Mouse (Mus musculus) heart, embryonic 10.5 days (tissue): ENCODE data around the gene Fabp3. TPM values are rescaled to one million over a fixed set of nuclear protein-coding genes. Genes with fewer than 3 reads are reported as not detected.

Source experiments
- DNase-seq: peaks from one replicate; pipeline ENCODE4 v3.0.0-alpha.2; 2017; ENCODE audit warnings: low spot score
- H3K27ac ChIP-seq: fragments of 300-500 bp; sonication (generic); 2 replicates; pipeline ENCODE4 v1.5.1; 2016; ENCODE audit warnings: mild to moderate bottlenecking
- H3K27me3 ChIP-seq: fragments of 300-500 bp; sonication (generic); 2 replicates; pipeline ENCODE4 v1.6.1; 2016; ENCODE audit warnings: mild to moderate bottlenecking; ENCODE audit not compliant: poor library complexity, insufficient read depth, severe bottlenecking
- H3K36me3 ChIP-seq: fragments of 300-500 bp; sonication (generic); 2 replicates; pipeline ENCODE4 v1.6.1; 2016; ENCODE audit warnings: mild to moderate bottlenecking, moderate library complexity
- H3K4me1 ChIP-seq: fragments of 300-500 bp; sonication (generic); 2 replicates; pipeline ENCODE4 v1.6.1; 2016; ENCODE audit warnings: mild to moderate bottlenecking
- H3K4me3 ChIP-seq: fragments of 300-500 bp; sonication (generic); 2 replicates; pipeline ENCODE4 v1.5.1; 2016; ENCODE audit warnings: mild to moderate bottlenecking, moderate library complexity
- H3K9me3 ChIP-seq: fragments of 300-500 bp; sonication (generic); 2 replicates; pipeline ENCODE4 v1.6.1; 2016; ENCODE audit warnings: mild to moderate bottlenecking, moderate library complexity
- WGBS: fragments of 180-500 bp; shearing (Covaris S2); methylation state at CpG from one replicate; pipeline ENCODE4 v1.1.7; 2016; 5-methylcytosine and 5-hydroxymethylcytosine counted together
- polyA plus RNA-seq: library from polyadenylated mRNA; unstranded; fragments of >200 nt; fragmentation: Nextera tagmentation; extraction: Ambion mirVana; gene quantifications from 2 replicates; pipeline ENCODE4 v1.2.1, GENCODE M21; 2016

Fabp3 gene
- 245 and 506 TPM in 2 replicates for polyA plus RNA-seq

DNA sequence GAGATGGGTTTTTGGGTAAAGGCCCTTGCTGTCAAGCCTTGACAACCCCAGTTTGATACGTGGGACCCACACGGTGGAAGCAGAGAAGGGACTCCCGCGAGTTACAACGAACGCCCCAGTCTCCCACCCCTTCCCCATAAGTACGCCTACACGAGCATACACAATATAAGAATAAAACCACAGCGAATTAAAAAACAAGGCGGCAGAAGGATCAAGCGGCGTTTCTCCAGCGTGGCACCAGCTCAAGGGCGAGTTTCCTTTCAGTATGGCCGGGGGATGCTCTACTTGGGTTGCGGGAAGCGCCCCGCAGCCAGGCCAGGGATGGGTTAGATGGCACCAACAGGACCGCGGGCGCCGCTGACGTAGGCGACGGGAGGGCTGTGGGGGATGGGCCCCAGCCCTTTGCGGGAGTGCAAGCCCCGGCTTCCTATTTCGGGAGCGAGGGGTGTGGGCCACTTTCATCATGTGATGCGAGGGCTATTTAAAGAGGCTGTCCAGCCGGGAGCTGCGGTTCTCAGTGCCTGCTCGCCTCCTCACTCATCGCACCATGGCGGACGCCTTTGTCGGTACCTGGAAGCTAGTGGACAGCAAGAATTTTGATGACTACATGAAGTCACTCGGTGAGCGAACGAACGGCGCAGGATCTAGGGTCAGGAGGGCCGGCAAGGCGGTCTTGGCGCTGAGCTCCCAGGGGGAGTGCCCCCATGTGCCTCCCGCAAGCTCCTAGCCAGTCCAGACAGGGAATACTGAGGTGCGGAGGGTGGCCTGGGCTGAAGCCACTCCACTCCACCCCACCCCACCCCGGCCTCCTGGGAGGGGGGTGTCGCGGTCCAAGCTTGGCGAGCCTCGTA, at the start of gene Fabp3, which contains the start of gene Gm10570:
Gene Fabp3, plus strand, starts transcription at position 365 of the 851 bp plus-strand sequence.
Gene Gm10570, minus strand, starts transcription at position 444 of the 851 bp plus-strand sequence.
- Histone ChIP-seq H3K4me3 (peak within 1 kb of the TSS; percentile 73), H3K4me1 (peaks cover 58% of the 10 kb centered on the region), H3K27me3 (peaks cover 63% of the 10 kb centered on the region), H3K27ac (peak within 1 kb of the TSS; percentile 91), H3K36me3 (peaks cover 12% of the 10 kb centered on the region), H3K9me3 (no peaks in the 10 kb centered on the region)
- under 1% methylated on average over 52 of the region's 52 CpGs for WGBS
- peak; percentile 94 for DNase-seq

DNA sequence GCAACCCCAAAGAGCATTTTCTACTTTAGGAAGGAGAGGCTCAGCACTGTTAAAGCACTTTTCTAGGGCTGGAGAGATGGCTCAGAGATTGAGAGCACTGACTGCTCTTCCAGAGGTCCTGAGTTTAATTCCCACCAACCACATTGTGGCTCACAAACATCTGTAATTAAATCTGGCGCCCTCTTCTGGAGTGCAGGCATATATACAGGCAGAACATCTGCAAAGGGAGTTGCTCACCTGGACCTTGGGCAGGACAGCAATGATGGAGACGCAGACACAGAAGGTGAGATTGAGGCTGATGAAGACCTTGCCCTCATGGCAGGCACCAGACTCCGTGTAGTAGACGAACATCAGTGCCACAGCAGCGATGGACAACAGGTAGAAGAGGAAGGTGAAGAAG, 48.0 kb upstream of the Fabp3 start:
- no peaks in the 10 kb centered on the region for H3K9me3 ChIP-seq
- no peak for DNase-seq
- peaks cover 11% of the 10 kb centered on the region; the same call in 1 of the 2 replicates for H3K4me1 ChIP-seq
- H3K4me3 ChIP-seq: no peak overlapping the region
- H3K36me3 ChIP-seq: no peaks in the 10 kb centered on the region
- 27% methylated on average over 5 of the region's 5 CpGs for WGBS
- H3K27me3 ChIP-seq: peaks cover 46% of the 10 kb centered on the region
- H3K27ac ChIP-seq: no peak overlapping the region

DNA sequence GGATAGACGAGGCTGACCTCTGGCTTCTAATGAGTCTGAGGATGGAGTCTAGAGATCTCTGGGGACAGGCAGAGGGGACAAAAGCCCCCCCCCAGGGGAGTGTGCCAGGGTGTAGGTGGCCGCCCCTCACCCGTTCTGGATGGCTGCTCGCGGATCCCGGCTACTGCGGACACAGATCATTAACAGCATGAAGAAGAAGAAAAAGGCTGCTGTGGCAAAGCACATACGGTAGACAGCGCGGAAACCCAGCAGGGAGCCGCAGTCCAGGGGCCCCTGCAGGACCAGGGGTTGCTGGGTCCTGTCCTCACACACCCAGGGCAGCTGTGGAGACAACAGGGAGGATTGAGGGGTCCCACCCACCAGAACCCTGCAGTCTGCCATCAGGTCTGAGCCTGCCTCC, 44.3 kb upstream of the Fabp3 start:
- Histone ChIP-seq H3K4me1 (peaks cover 22% of the 10 kb centered on the region), H3K27ac (no peak overlapping the region), H3K4me3 (no peak overlapping the region), H3K9me3 (no peaks in the 10 kb centered on the region), H3K27me3 (peaks cover 42% of the 10 kb centered on the region), H3K36me3 (no peaks in the 10 kb centered on the region)
- WGBS: 28% methylated on average over 11 of the region's 11 CpGs
- DNase-seq: no peak

DNA sequence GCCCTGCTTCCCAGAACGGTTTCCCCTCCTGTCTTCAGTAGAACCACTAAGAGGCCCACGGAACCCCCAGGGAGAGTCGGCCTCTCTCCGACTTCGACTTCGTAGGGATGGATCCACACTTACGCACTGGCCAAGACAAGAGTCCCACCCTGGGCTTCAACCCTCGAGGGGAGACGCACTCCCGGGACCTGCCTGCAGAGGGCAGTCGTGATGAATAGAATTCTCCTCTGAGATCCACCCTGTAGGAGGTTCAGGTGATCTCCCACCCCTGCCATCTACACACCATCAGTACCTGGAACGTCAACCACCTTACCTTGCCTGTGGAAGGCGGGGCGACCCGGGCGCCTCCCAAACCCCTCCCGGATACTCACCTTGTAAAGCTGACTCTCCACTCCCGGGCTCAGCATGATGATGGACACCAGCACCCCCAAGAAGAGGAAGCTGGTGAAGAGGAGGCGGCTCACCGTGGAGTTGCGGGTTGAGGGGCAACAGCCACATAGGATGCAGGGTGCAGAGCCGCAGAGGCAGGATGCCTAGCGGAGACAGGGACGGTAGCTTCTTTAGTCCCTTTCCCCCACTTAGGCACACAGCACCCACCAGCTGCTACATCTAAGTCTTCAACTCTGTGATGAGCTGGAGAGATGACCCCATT, 43.6 kb upstream of the Fabp3 start:
- no peaks in the 10 kb centered on the region for H3K36me3 ChIP-seq
- H3K9me3 ChIP-seq: no peaks in the 10 kb centered on the region
- peaks cover 45% of the 10 kb centered on the region for H3K27me3 ChIP-seq
- 19% methylated on average over 24 of the region's 24 CpGs for WGBS
- H3K4me1 ChIP-seq: peaks cover 22% of the 10 kb centered on the region
- H3K27ac ChIP-seq: no peak overlapping the region
- DNase-seq: no peak
- no peak overlapping the region for H3K4me3 ChIP-seq

DNA sequence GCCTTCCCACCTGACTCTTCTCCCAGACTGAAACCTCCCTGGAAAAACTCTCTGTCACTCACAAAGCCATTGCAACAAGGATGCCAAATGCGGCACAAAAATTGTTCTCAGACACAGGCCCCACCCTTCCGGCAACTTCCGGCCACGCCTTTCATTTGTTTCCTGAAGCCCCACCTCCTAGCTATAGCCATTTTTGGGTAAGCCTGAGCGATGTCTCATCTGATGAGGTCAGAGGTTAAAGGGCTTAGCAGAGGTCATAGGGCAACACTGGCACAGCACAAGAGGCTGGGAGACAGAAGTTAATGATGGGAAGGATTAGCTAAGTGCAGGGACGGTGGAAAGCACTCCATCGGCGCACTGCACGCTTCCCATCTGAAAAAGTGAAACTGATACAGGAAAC, 41.8 kb upstream of the Fabp3 start:
- no peak overlapping the region for H3K4me3 ChIP-seq
- H3K27ac ChIP-seq: no peak overlapping the region
- no peak for DNase-seq
- 64% methylated on average over 9 of the region's 9 CpGs for WGBS
- H3K9me3 ChIP-seq: no peaks in the 10 kb centered on the region
- H3K27me3 ChIP-seq: peaks cover 62% of the 10 kb centered on the region
- peaks cover 22% of the 10 kb centered on the region for H3K4me1 ChIP-seq
- H3K36me3 ChIP-seq: no peaks in the 10 kb centered on the region

DNA sequence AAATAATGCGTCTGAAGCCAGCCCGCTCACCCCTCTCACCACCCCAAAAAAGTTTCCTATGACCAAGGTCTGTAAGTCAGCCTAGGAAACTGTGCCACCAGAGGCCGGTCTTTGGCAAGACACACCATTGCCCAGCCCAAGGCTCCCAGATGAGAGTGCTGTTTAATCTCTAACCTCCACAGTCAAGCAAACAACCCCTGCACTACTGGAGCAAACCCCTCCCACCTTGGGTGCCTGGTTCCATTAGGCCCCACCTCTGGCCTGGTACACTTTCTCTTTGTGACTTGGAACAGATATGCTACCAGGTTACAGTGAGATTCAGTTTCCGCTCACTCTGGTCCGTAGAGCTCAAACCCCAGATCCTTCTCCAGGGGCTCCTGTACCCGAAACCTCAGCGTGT, 41.3 kb upstream of the Fabp3 start:
- Histone ChIP-seq H3K36me3 (no peaks in the 10 kb centered on the region), H3K27me3 (peaks cover 67% of the 10 kb centered on the region), H3K4me1 (peaks cover 22% of the 10 kb centered on the region), H3K9me3 (no peaks in the 10 kb centered on the region), H3K4me3 (no peak overlapping the region), H3K27ac (no peak overlapping the region; the same call in 1 of the 2 replicates)
- no peak for DNase-seq
- WGBS: 80% methylated on average over 7 of the region's 7 CpGs

DNA sequence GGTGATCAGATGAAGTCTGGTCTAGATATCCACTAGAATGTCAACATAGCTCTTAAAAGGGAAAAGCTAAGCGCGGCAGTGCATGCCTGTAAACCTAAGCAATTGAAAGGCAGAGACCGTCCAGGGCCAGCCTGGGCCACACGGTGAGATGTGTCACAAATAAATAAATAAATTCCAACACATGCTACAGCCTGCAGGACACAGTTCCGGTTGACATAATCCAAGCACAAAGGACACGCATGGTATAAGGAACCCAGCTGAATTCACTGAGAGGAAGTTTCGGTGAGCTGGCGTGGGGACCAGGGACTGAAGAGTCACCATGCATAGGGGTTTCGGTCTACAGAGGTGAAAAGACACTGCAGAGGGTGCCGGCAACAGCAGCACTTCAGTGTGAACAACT, 39.7 kb upstream of the Fabp3 start:
- H3K4me1 ChIP-seq: peaks cover 25% of the 10 kb centered on the region
- H3K27ac ChIP-seq: no peak overlapping the region
- no peaks in the 10 kb centered on the region for H3K9me3 ChIP-seq
- H3K36me3 ChIP-seq: no peaks in the 10 kb centered on the region
- WGBS: 85% methylated on average over 10 of the region's 10 CpGs
- DNase-seq: no peak
- peaks cover 67% of the 10 kb centered on the region for H3K27me3 ChIP-seq
- no peak overlapping the region for H3K4me3 ChIP-seq

DNA sequence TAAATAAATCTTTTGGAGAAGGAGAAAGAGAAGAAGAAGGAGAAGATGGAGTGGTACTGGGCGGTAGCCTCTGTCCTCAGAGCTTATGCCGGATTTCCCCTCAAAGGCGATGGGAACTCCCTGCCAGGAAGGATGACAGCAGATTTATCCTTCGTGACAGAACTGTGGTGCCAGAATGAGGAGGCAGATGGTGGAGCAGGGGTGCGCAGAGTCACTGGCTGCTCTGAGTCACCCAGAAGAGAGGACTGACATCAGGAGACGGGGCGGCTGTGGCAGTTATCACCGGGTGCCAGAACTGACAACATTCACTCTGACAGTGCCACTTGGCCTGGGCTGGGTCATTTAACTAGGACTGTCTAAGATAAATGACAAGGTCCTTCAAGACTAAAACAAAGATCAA, 38.3 kb upstream of the Fabp3 start:
- Histone ChIP-seq H3K4me1 (peaks cover 27% of the 10 kb centered on the region), H3K9me3 (no peaks in the 10 kb centered on the region), H3K27me3 (peaks cover 67% of the 10 kb centered on the region), H3K36me3 (no peaks in the 10 kb centered on the region), H3K27ac (no peak overlapping the region), H3K4me3 (no peak overlapping the region)
- WGBS: 72% methylated on average over 8 of the region's 8 CpGs
- DNase-seq: no peak

DNA sequence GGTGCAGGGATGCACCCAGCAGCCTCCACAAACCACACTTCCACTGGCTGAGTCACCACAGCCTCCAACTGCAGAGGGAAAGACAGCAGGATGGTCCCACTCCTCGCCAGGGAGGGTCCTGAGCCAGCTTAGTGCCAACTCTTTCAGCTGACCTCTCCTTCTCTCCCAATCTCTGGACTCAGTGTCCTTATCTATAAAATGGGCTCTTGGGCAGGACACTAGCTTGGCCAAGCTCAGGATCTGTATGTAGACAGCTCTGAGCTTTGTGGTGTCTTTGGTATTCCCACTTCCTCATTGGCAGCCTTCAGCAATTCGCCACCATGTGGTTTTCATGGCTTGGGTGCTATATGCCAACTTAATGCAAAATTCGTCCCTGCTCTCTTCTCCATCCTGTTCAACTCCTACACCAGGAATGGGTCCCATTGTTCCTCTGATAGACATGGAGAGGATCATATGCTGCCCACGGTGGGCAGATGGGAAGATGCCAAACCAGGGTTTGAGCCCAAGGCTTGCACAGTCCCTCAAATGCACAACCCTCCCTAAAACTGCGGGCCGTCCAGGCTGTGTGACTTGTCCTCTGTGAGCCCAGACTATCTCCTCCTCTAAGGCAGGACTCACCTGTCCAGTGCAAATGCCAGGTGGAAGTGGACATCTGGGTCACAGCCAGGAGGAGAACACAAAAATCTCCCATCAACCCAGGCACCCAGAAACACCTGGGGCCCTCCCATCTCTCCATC, 37.6 kb upstream of the Fabp3 start:
- Histone ChIP-seq H3K36me3 (no peaks in the 10 kb centered on the region), H3K4me3 (no peak overlapping the region), H3K4me1 (peaks cover 32% of the 10 kb centered on the region), H3K27me3 (peaks cover 70% of the 10 kb centered on the region), H3K9me3 (no peaks in the 10 kb centered on the region), H3K27ac (no peak overlapping the region)
- WGBS: 75% methylated on average over 6 of the region's 6 CpGs
- no peak for DNase-seq

DNA sequence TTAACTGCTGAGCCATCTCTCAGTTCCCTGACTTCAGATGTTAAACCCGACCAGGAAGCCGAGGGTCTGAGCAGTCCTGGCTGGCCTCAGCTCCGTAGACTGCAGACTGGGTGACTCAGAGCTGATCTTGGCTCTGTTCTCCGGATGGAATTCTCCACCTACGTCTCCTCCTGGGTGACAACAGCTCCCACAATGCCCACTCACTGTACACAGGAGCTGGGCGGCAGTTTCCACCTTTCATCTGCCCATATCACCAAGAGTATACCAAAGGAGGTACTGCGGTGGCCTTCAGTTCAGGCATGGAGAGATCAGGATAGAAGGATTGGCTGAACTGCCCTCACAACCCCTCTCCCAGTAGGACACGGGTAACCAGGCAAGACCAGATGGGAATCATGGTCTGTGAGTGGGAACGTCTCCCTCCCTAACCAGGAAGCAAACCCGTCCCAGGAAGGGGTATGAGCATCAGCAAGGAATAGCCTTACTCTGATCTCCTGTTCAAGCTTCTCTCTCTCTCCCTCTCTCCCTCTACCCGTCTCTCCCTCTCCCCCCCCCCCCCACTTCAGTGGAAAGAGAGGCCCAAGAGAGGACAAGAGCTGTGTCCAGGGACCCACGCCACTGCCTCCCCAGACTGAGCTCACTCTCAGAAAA, 34.6 kb upstream of the Fabp3 start:
- no peaks in the 10 kb centered on the region for H3K36me3 ChIP-seq
- 9% methylated on average over 11 of the region's 12 CpGs for WGBS
- H3K4me1 ChIP-seq: peaks cover 22% of the 10 kb centered on the region
- DNase-seq: no peak
- H3K4me3 ChIP-seq: peak overlapping the region; percentile 69
- peak overlapping the region; percentile 75 for H3K27ac ChIP-seq
- H3K27me3 ChIP-seq: peaks cover 97% of the 10 kb centered on the region
- no peaks in the 10 kb centered on the region for H3K9me3 ChIP-seq

DNA sequence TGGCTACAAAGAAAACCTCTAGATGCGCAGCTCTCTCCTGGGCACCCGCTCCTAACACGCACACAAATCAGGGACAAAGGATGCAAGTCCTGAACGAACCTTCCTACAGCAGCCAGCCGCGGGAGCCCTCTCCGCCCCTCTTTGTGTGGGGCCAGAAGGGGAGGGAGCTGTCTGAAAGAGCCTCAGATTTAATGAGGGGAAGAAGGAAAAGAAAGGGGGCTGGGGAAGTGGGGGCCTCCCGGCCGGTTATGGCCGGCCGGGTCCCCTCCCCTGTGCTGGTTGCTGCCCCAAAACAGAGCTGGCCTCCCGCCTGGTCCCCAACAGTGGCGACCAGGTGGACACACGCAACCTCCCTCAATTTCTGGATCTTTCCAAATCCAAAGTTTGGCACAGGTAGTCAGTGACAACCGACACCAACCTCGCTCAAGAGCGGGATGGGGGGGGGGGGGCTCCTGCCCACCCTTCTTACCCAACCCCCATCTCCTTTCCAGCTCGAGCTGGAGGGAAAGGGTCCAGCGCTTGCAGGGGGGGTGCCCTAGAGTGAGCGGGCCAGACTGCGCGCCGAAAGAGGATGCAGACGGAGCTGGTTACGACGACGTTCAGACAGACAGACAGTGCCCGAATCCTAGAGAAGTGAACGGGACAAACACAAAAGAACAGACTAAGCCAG, 33.9 kb upstream of the Fabp3 start:
- H3K27ac ChIP-seq: peak overlapping the region; percentile 75
- under 1% methylated on average over 29 of the region's 29 CpGs for WGBS
- H3K27me3 ChIP-seq: peaks cover 99% of the 10 kb centered on the region
- no peaks in the 10 kb centered on the region for H3K9me3 ChIP-seq
- H3K36me3 ChIP-seq: no peaks in the 10 kb centered on the region
- H3K4me3 ChIP-seq: peak overlapping the region; percentile 69
- no peak for DNase-seq
- peaks cover 22% of the 10 kb centered on the region for H3K4me1 ChIP-seq
